Mouse (Mus musculus): Measurements from ENCODE around the gene Fntb.

DNA sequence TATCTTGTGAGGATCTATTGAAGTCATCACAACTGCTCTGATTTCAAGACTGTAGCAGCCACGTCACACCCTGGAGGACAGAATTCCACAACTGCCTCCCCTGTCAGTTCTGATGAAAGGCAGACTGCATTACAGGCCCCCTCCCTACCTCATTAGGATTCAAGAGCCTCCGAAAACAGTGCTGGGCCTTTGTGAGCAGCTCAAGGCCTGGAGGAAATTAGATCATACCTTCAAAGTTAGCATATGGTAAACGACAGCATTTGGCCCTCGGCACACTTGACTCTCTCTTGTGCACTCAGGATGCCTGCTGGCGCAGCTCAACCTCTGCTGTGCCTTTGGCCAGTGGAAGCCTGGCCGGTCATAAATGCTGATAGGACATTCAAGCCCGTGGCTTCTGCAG is 130.4 kb downstream of the Fntb start:
- TF ChIP-seq CTCF (IDR thresholded peaks at IDR 0.05) (no peak), EP300 (IDR thresholded peaks at IDR 0.05) (no peak)
